8 mouse cellular contexts compared by ENCODE assay signal in genomic region chr9:70848135-70848770, GRCm38 (mm10).
A peak's percentile ranks its signal among the peaks of the same experiment; 100 is the strongest.
DNase-seq lines count a peak whose midpoint lies in the region; ATAC-seq and TF ChIP-seq lines count a peak whose summit lies in the region.
"Had no signal": no experiment of that assay in that cellular context is flagged by ENCODE, and none has a peak within 500 bp of the region (broad histone marks: within the 10 kb centered on the region; RNA-seq: fewer than 3 reads in every experiment).

No protein-coding gene starts in this region.

- peak; percentile 52 for ATAC-seq in erythroblast, adult 5-6 weeks (replicated peaks; ENCODE audit: low FRiP score, poor library complexity, severe bottlenecking)
- peak; percentile 63 for ATAC-seq in heart, postnatal 0 days (ENCODE audit: insufficient read depth, low read depth)
- peak; percentile 55; the same call in 1 of the 2 replicates for ATAC-seq in liver, embryonic 14.5 days (ENCODE audit: insufficient read depth)
- ATAC-seq in stomach, embryonic 16.5 days (ENCODE audit: insufficient read depth, low FRiP score) = no peak

- no peaks in the 10 kb centered on the region for H3K36me3 ChIP-seq in heart, postnatal 0 days (replicated peaks; ENCODE audit: control insufficient read depth, insufficient read depth, low read length)
- no peaks in the 10 kb centered on the region for H3K36me3 ChIP-seq in liver, embryonic 14.5 days (replicated peaks; ENCODE audit: control insufficient read depth, insufficient read depth, low read depth)
- no peaks in the 10 kb centered on the region for H3K36me3 ChIP-seq in stomach, embryonic 16.5 days (ENCODE audit: control insufficient read depth, insufficient read depth, low read length)
- H3K36me3 ChIP-seq: neural tube, embryonic 12.5 days had no signal

- H3K27me3 ChIP-seq in heart, postnatal 0 days (ENCODE audit: control insufficient read depth, insufficient read depth, low read length) = no peaks in the 10 kb centered on the region
- no peaks in the 10 kb centered on the region for H3K27me3 ChIP-seq in liver, embryonic 14.5 days (ENCODE audit: control insufficient read depth, insufficient read depth, low read length)
- H3K27me3 ChIP-seq in stomach, embryonic 16.5 days (ENCODE audit: control insufficient read depth, insufficient read depth, low read length) = no peaks in the 10 kb centered on the region
- H3K27me3 ChIP-seq: neural tube, embryonic 12.5 days had no signal

- DNase-seq in left cerebral cortex, adult 18-20 months (ENCODE audit: low spot score in 2 of 2) = peak; percentile 18 to 48
- DNase-seq in left cerebral cortex, adult 11 months (ENCODE audit: low spot score) = no peak
- DNase-seq in heart, postnatal 0 days (ENCODE audit: low spot score) = peak; percentile 49
- DNase-seq in liver, embryonic 14.5 days (ENCODE audit: low read depth in 3 of 3, low spot score in 3 of 3) = no peak
- no peak for DNase-seq in gastrocnemius, postnatal 14 days

- no peaks in the 10 kb centered on the region for H3K9me3 ChIP-seq in heart, postnatal 0 days (replicated peaks; ENCODE audit: control insufficient read depth, low read length)
- no peaks in the 10 kb centered on the region for H3K9me3 ChIP-seq in liver, embryonic 14.5 days (ENCODE audit: control insufficient read depth, low read length)
- H3K9me3 ChIP-seq in stomach, embryonic 16.5 days (replicated peaks; ENCODE audit: control insufficient read depth, low read length) = no peaks in the 10 kb centered on the region
- H3K9me3 ChIP-seq: neural tube, embryonic 12.5 days had no signal

- no peak for TF ChIP-seq EP300 in heart, postnatal 0 days (IDR thresholded peaks at IDR 0.05; ENCODE audit: low read depth)
- no peak for TF ChIP-seq EP300 in liver, embryonic 14.5 days (IDR thresholded peaks at IDR 0.05; ENCODE audit: low read depth)

- H3K27ac ChIP-seq in heart, postnatal 0 days (ENCODE audit: low read depth) = peak overlapping the region; percentile 71
- peak overlapping the region; percentile 81 for H3K27ac ChIP-seq in liver, embryonic 14.5 days
- H3K27ac ChIP-seq in stomach, embryonic 16.5 days (ENCODE audit: low read length) = peak overlapping the region; percentile 83
- H3K27ac ChIP-seq: neural tube, embryonic 12.5 days had no signal

- no peak for TF ChIP-seq CTCF in heart, postnatal 0 days (IDR thresholded peaks at IDR 0.05; ENCODE audit: low read depth)
- TF ChIP-seq CTCF in liver, embryonic 14.5 days (IDR thresholded peaks at IDR 0.05; ENCODE audit: low read depth) = no peak

- 43% methylated on average over 10 of the region's 10 CpGs for WGBS in heart, postnatal 0 days
- 11% methylated on average over 10 of the region's 10 CpGs for WGBS in liver, embryonic 14.5 days (ENCODE audit: insufficient replicate concordance)
- WGBS in stomach, embryonic 16.5 days = 37% methylated on average over 10 of the region's 10 CpGs

- H3K4me3 ChIP-seq in heart, postnatal 0 days (ENCODE audit: low read depth, low read length) = no peak overlapping the region
- peak overlapping the region; percentile 45 to 52; a peak in 3 of 4 replicates for H3K4me3 ChIP-seq in liver, embryonic 14.5 days (ENCODE audit: insufficient read depth in 1 of 2, low read depth in 2 of 2, low read length in 2 of 2)
- H3K4me3 ChIP-seq in stomach, embryonic 16.5 days (replicated peaks; ENCODE audit: low read length) = peak overlapping the region; percentile 11; the same call in 1 of the 2 replicates
- H3K4me3 ChIP-seq: neural tube, embryonic 12.5 days had no signal

- peak overlapping the region; percentile 47 for H3K4me2 ChIP-seq in heart, postnatal 0 days (ENCODE audit: low read depth, low read length)
- H3K4me2 ChIP-seq in liver, embryonic 14.5 days (ENCODE audit: low read depth) = peak overlapping the region; percentile 76
- peak overlapping the region; percentile 38 for H3K4me2 ChIP-seq in stomach, embryonic 16.5 days (ENCODE audit: low read depth, low read length)
- H3K4me2 ChIP-seq: neural tube, embryonic 12.5 days had no signal

- intact Hi-C loops in gastrocnemius, postnatal 14 days (cut with DNase I; ENCODE audit: low total_unique reads) = no loop called here

- 0 out of 2 replicates have a peak, but pooled peaks cover 2% of the 10 kb centered on the region for H3K4me1 ChIP-seq in heart, postnatal 0 days (ENCODE audit: control insufficient read depth, insufficient read depth)
- H3K4me1 ChIP-seq in liver, embryonic 14.5 days (replicated peaks; ENCODE audit: control insufficient read depth in 2 of 2, insufficient read depth in 2 of 2, low read length in 1 of 2) = peaks cover 36 to 40% of the 10 kb centered on the region in 2 experiments
- H3K4me1 ChIP-seq in stomach, embryonic 16.5 days (ENCODE audit: control insufficient read depth, insufficient read depth, low read length) = peaks cover 8% of the 10 kb centered on the region; the same call in 1 of the 2 replicates
- H3K4me1 ChIP-seq: neural tube, embryonic 12.5 days had no signal

- no peak overlapping the region for H3K9ac ChIP-seq in heart, postnatal 0 days (replicated peaks; ENCODE audit: low read depth, low read length)
- peak overlapping the region; percentile 71 for H3K9ac ChIP-seq in liver, embryonic 14.5 days (replicated peaks)
- peak overlapping the region; percentile 43; the same call in 1 of the 2 replicates for H3K9ac ChIP-seq in stomach, embryonic 16.5 days (ENCODE audit: low read length)
- H3K9ac ChIP-seq: neural tube, embryonic 12.5 days had no signal

Comparison
In these comparisons a context has a peak if more than half of its experiments do, and no peak if none do; other contexts are left out.
1. DNase-seq: peak in left cerebral cortex, adult 18-20 months (2 of 2) and heart, postnatal 0 days (single experiment); none in left cerebral cortex, adult 11 months (single experiment), liver, embryonic 14.5 days (0 of 3) and gastrocnemius, postnatal 14 days (single experiment).
2. Peak in every context shown above with its lines, with median percentiles within 50 percentile points of each other: H3K27ac ChIP-seq and H3K4me2 ChIP-seq.